Mouse (Mus musculus): ENCODE measurements around the gene Slc25a26.

DNA sequence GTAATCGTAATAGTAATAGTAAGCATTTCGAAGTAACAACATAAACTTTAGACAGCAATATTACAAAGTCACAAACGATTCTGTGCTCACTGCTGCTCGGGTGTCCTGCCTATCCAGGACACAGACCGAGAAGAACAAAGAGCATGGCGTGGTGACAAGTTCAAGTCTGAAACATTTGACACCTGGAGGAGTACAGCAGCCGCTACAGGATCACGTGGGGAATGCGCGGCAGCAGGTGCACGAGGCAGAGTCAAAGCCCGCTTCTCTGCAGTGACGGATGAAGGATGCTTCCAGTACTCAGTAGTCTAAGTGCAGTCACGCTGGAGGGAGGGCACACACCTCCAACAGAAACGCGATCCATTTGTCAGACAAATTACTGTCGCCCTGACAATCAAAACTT is 151.4 kb downstream of the Slc25a26 start:
- TF ChIP-seq CTCF (IDR thresholded peaks at IDR 0.05; ENCODE audit: low read depth, low read length) (no peak), POLR2A (IDR thresholded peaks at IDR 0.05; ENCODE audit: borderline replicate concordance, low read depth, low read length) (no peak)
